Mouse (Mus musculus): ENCODE results near the gene Tyk2. TPM values are rescaled to one million over a fixed set of nuclear protein-coding genes. Genes with fewer than 3 reads are reported as not detected.

Tyk2 gene
- polyA plus RNA-seq, 1 experiment from 2014 or later: 6.2 TPM

DNA sequence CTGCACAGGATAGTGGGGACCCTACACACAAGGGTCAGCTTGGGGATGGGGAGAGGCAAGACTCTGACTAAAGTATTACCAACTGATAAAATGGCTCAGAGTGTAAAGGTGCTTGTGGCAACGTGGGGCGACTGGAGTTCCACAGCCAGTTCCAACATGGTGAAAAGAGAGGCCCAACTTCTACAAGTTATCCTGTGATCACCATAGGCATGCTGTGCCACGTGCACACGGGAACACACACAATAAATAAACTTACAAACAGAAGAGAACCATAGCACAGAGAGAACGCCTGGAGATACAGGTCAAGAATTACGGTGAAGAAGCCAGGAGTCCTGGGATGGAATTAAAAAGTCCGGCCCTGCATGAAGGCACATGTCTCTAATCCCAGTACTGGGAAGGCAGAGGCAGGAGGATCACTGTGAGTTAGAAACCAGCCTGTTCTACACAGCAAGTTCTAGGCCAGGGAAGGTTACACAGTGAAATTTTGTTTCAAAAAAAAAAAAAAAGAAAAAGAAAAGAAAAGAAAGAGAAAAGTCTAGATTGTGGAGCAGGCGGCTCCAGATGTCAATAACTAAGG is 18.1 kb upstream of the Tyk2 start:
- Histone ChIP-seq H3K4me3 (replicated peaks) (peak overlapping the region; percentile 92), H3K4me1 (replicated peaks) (peaks cover 65% of the 10 kb centered on the region), H3K27me3 (no peaks in the 10 kb centered on the region), H3K9me3 (replicated peaks) (no peaks in the 10 kb centered on the region), H3K36me3 (peaks cover 31% of the 10 kb centered on the region), H3K9ac (peak overlapping the region; percentile 92), H3K27ac (peak overlapping the region; percentile 82), H3K4me2 (peak overlapping the region; percentile 85)
- WGBS (ENCODE audit: insufficient replicate concordance): 3% methylated on average over 8 of the region's 8 CpGs
- DNase-seq (no peak), ATAC-seq (ENCODE audit: low read depth) (no peak)

DNA sequence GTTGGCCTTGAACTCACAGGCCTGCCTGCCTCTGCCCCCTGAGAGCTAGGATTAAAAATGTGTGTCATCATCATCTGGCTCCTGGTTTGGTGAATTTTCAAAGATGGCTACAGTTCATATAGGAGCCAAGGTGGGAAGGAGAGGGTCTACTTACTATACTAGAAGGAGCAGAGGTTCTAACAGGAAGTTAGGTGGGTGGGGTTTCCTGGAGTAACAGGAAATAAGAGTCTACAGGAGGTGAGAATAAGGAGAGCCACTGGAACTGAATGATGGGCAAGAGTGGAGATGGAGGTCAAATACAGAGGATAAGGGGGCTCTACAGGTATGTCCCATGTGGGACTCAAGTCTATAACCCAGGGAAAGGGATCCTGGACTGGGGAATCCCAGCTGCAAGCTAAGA is 17.4 kb upstream of the Tyk2 start:
- Histone ChIP-seq H3K27me3 (no peaks in the 10 kb centered on the region), H3K36me3 (peaks cover 39% of the 10 kb centered on the region), H3K9me3 (replicated peaks) (no peaks in the 10 kb centered on the region), H3K27ac (peak overlapping the region; percentile 82), H3K4me1 (replicated peaks) (peaks cover 60% of the 10 kb centered on the region), H3K4me2 (peak overlapping the region; percentile 85), H3K9ac (peak overlapping the region; percentile 92), H3K4me3 (replicated peaks) (peak overlapping the region; percentile 92)
- DNase-seq (no peak), ATAC-seq (ENCODE audit: low read depth) (no peak)

DNA sequence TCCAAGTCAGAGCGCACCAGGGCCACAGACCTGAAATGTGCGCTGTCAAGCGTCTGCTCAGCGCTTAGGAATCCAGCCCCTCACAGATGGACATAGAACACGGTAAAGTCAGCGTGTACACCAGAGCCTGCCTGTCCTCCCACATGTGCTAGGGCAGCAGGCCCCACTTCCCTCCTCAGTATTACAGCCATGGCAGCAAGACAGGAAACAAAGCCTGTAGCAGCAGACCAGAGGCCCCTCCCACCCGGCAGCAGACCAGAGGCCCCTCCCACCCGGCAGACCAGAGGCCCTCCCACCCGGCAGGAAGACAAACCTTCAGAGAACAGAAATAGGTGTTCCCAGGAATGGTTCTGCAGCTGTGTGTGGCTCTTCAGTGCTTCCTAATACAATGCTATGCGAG is 15.7 kb upstream of the Tyk2 start:
- DNase-seq: no peak

DNA sequence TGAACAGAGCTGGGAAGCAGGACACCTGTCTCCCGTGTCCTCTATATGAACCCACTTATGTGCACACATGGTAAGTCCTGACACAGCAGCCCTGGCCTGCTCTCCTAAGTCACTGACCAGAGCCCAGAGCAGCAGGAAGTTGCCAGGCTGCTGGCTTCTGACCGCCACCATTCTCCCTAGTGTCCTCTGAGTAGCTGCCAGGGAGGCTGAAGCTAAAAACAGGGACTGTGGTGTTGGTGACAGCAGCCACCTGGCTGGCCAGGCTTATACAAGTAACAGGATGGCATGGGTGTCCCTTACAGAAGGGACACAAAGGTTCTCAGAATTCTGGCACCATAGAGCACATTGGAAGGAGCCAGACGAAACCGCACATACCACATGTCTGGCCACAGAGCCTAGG is 14.4 kb upstream of the Tyk2 start:
- peak overlapping the region; percentile 34 for H3K9ac ChIP-seq
- no peak overlapping the region for H3K4me2 ChIP-seq
- DNase-seq: no peak
- H3K4me3 ChIP-seq (replicated peaks): no peak overlapping the region
- no peak overlapping the region for H3K27ac ChIP-seq
- no peak for ATAC-seq (ENCODE audit: low read depth)
- no peaks in the 10 kb centered on the region for H3K9me3 ChIP-seq (replicated peaks)
- H3K27me3 ChIP-seq: no peaks in the 10 kb centered on the region
- 86% methylated on average over 4 of the region's 4 CpGs for WGBS (ENCODE audit: insufficient replicate concordance)
- H3K4me1 ChIP-seq (replicated peaks): peaks cover 49% of the 10 kb centered on the region
- H3K36me3 ChIP-seq: peaks cover 69% of the 10 kb centered on the region

More for the DNA sequence above, 15.7 kb upstream of the Tyk2 start:
- H3K36me3 ChIP-seq: peaks cover 56% of the 10 kb centered on the region
- peaks cover 49% of the 10 kb centered on the region for H3K4me1 ChIP-seq (replicated peaks)
- H3K4me3 ChIP-seq (replicated peaks): peak overlapping the region; percentile 32
- H3K27ac ChIP-seq: peak overlapping the region; percentile 82; the same call in 1 of the 2 replicates
- WGBS (ENCODE audit: insufficient replicate concordance): 26% methylated on average over 10 of the region's 10 CpGs
- peak; percentile 30 for ATAC-seq (ENCODE audit: low read depth)
- peak overlapping the region; percentile 56 for H3K9ac ChIP-seq
- peak overlapping the region; percentile 85 for H3K4me2 ChIP-seq
- H3K9me3 ChIP-seq (replicated peaks): no peaks in the 10 kb centered on the region
- H3K27me3 ChIP-seq: no peaks in the 10 kb centered on the region

DNA sequence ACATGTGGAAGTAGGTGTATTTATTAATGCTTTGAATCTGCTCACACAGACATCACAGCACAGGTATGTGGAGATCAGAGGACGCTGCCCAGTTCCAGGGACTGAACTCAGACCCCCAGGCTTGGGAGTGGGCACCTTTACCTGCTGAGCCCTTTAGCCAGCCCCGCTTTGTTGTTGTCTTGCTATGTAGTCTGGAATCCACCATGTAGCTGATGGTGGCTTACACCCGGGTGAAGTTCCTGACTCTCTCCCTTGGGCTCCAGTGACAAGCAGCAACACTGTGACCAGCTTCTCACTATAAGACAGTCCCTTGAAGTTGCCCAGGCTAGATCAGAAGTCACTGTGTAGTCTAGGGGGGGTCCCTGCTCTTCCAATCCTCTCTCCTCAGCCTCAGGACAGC is 13.3 kb upstream of the Tyk2 start:
- Histone ChIP-seq H3K27ac (no peak overlapping the region), H3K4me3 (replicated peaks) (no peak overlapping the region), H3K4me1 (replicated peaks) (peaks cover 45% of the 10 kb centered on the region), H3K4me2 (no peak overlapping the region), H3K9me3 (replicated peaks) (no peaks in the 10 kb centered on the region), H3K27me3 (no peaks in the 10 kb centered on the region), H3K9ac (no peak overlapping the region), H3K36me3 (peaks cover 79% of the 10 kb centered on the region)
- ATAC-seq (ENCODE audit: low read depth) (no peak), DNase-seq (no peak)
- WGBS (ENCODE audit: insufficient replicate concordance): 91% methylated on average over 3 of the region's 3 CpGs

DNA sequence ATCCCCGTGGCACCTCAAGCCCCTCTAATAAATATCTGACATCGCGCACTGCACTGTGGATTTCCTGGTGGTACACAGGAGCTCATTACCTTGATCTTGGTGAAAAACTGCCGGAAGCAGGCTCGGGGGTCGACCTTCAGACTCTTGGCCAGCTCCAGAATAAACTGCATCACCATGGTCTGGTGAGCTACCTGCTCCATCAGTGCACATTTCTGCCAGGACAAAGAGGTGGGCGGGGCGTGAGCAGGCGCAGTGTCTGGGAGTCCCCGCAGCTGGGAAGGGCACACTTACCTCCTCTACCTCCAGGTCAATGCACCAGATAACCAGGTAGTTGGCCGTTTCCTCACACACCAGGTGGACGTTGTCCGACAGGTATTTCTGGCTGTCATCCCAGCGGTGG is 10.9 kb upstream of the Tyk2 start:
- no peak overlapping the region for H3K9ac ChIP-seq
- peaks cover 22% of the 10 kb centered on the region for H3K4me1 ChIP-seq (replicated peaks)
- H3K27me3 ChIP-seq: no peaks in the 10 kb centered on the region
- DNase-seq (no peak), ATAC-seq (ENCODE audit: low read depth) (no peak)
- H3K4me3 ChIP-seq (replicated peaks): no peak overlapping the region
- no peak overlapping the region for H3K27ac ChIP-seq
- no peak overlapping the region for H3K4me2 ChIP-seq
- peaks cover 92% of the 10 kb centered on the region for H3K36me3 ChIP-seq
- WGBS (ENCODE audit: insufficient replicate concordance): 88% methylated on average over 14 of the region's 14 CpGs
- H3K9me3 ChIP-seq (replicated peaks): no peaks in the 10 kb centered on the region

DNA sequence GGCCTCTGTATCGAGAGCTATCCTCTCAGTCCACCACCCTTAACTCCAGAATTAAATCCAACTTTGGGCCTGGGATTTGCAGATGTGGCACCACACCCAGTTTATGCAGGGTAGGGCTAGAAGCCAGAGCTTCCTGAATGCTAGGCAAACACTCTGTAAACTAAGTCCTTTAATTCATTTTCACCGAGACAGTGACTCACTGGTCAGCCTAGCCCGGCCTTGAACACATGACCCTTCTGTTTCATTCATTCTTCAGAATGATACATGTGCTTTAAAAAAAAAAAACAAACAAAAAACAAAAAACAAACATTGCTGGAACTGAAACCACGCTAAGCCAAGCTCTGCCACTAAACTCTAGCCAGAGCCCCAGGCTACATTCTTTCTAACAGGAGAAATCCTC is 7.3 kb upstream of the Tyk2 start:
- ATAC-seq (ENCODE audit: low read depth) (no peak), DNase-seq (no peak)
- H3K9me3 ChIP-seq (replicated peaks): no peaks in the 10 kb centered on the region
- H3K4me1 ChIP-seq (replicated peaks): peaks cover 23% of the 10 kb centered on the region
- WGBS (ENCODE audit: insufficient replicate concordance): 64% methylated on average over 4 of the region's 4 CpGs
- H3K9ac ChIP-seq: no peak overlapping the region
- H3K4me3 ChIP-seq (replicated peaks): no peak overlapping the region
- H3K36me3 ChIP-seq: peaks cover 59% of the 10 kb centered on the region
- no peak overlapping the region for H3K4me2 ChIP-seq
- no peaks in the 10 kb centered on the region for H3K27me3 ChIP-seq
- peak overlapping the region; percentile 29 for H3K27ac ChIP-seq

DNA sequence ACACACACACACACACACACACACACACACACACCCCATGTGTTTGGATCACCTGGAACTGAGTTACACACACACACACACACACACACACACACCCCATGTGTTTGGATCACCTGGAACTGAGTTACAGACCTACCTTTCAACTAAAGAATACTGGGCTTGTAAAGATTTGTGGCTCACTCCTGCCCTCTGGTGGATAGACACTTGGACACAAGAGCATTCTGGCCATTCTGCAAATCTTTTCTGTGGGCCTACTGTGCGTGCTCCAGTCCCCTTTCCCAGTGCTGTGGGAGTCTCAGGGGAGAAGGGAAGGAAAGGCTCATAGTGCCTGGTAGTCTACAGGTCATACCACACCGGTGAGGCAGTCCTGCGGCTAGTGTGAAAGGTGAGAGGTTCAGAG is 6.2 kb upstream of the Tyk2 start:
- Histone ChIP-seq H3K4me3 (replicated peaks) (no peak overlapping the region), H3K4me1 (replicated peaks) (peaks cover 28% of the 10 kb centered on the region), H3K4me2 (no peak overlapping the region), H3K27ac (peak overlapping the region; percentile 29; the same call in 1 of the 2 replicates), H3K9ac (no peak overlapping the region), H3K27me3 (no peaks in the 10 kb centered on the region), H3K9me3 (replicated peaks) (no peaks in the 10 kb centered on the region), H3K36me3 (peaks cover 47% of the 10 kb centered on the region)
- ATAC-seq (ENCODE audit: low read depth): peak; percentile 21
- 42% methylated on average over 3 of the region's 3 CpGs for WGBS (ENCODE audit: insufficient replicate concordance)
- DNase-seq: peak; percentile 40

DNA sequence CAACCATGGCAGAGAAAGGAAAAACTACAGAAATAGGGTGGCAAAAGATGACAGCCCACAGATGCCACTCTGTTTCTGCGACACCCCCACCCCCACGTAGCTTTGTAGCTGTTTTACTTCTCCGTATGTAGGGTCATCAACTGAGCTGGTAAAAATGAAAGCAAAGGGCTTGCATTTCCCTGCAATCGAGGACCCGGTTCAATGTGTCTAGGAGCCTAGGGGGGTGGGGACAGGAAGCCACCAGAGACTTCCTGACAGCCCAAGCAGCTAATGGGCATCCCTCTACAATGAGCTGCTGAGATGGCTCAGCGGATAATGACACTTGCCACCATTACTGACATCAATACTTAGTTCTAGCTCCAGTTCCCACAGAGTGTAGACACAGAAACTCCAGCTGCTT is 5.4 kb upstream of the Tyk2 start:
- WGBS (ENCODE audit: insufficient replicate concordance): 38% methylated on average over 6 of the region's 6 CpGs
- no peak for ATAC-seq (ENCODE audit: low read depth)
- no peak for DNase-seq
- Histone ChIP-seq H3K36me3 (peaks cover 39% of the 10 kb centered on the region), H3K4me3 (replicated peaks) (no peak overlapping the region), H3K27ac (peak overlapping the region; percentile 31; the same call in 1 of the 2 replicates), H3K27me3 (no peaks in the 10 kb centered on the region), H3K9me3 (replicated peaks) (no peaks in the 10 kb centered on the region), H3K4me1 (replicated peaks) (peaks cover 34% of the 10 kb centered on the region), H3K9ac (0 out of 2 replicates have a peak overlapping the region, but pooled peaks have one; percentile 10), H3K4me2 (no peak overlapping the region)

DNA sequence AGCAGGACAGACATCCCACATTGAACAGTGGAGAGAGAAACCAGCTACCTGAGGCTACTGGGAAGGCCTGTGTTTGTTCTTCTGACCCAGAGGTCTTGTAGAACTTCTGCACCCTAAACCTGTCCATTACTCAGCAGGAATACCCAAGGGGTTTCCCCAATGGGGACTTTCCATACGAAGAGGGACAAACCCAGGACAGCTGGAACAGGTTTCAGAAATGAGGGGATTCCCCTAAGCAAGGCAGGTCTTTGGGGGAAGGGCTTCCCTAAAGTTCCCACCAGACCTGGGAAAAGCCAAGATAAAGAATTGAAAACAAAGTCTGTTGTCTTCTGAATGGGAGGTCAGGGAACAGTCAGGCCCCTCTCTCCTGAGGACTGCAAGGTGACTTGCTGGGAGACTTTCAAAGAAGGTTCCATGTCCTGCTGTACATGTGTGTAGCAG is 4.9 kb upstream of the Tyk2 start:
- 48% methylated on average over 1 of the region's 1 CpGs for WGBS (ENCODE audit: insufficient replicate concordance)
- Histone ChIP-seq H3K4me3 (replicated peaks) (no peak overlapping the region), H3K27me3 (no peaks in the 10 kb centered on the region), H3K36me3 (peaks cover 35% of the 10 kb centered on the region), H3K9me3 (replicated peaks) (no peaks in the 10 kb centered on the region), H3K27ac (peak overlapping the region; percentile 31; the same call in 1 of the 2 replicates), H3K9ac (0 out of 2 replicates have a peak overlapping the region, but pooled peaks have one; percentile 10), H3K4me2 (no peak overlapping the region), H3K4me1 (replicated peaks) (peaks cover 38% of the 10 kb centered on the region)
- ATAC-seq (ENCODE audit: low read depth) (no peak), DNase-seq (no peak)

DNA sequence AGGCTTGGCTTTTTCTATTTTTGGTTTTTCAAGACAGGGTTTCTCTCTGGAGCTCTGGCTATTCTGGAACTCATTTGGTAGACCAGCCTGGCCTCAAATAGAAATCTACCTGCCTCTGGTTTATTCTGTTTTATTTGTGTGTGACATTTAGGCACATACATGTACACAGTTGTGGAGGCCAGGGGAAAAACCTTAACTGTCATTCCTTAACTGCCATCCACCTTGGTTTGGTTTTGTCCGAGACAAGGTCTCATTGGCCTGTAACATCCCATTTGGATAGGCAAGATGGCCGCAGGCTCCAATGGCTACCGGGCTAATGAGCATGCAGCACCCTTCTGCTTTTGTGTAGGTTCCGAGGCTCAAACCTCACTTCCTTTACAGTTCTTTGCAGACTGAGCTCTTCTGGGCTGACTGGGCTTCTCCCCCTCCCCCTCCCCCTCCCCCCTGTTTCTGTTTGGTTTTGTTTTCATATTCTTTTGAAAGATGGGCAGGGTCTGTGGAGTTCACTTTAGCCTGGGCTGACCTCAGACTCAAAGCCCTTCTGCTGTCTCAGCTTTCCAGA is 4.4 kb upstream of the Tyk2 start:
- Histone ChIP-seq H3K4me2 (no peak overlapping the region), H3K36me3 (peaks cover 29% of the 10 kb centered on the region), H3K27me3 (no peaks in the 10 kb centered on the region), H3K9me3 (replicated peaks) (no peaks in the 10 kb centered on the region), H3K27ac (no peak overlapping the region), H3K4me3 (replicated peaks) (no peak overlapping the region), H3K4me1 (replicated peaks) (peaks cover 43% of the 10 kb centered on the region), H3K9ac (no peak overlapping the region)
- ATAC-seq (ENCODE audit: low read depth): no peak
- DNase-seq: no peak
- 58% methylated on average over 4 of the region's 4 CpGs for WGBS (ENCODE audit: insufficient replicate concordance)
